Mouse (Mus musculus) gastrocnemius, adult 2 months (tissue): ENCODE measurements around the gene Gm13279. TPM values are rescaled to one million over a fixed set of nuclear protein-coding genes. Genes with fewer than 3 reads are reported as not detected.
A peak's percentile ranks its signal among the peaks of the same experiment; 100 is the strongest.
"Not testable (repeated sequence)": the region's sequence is repeated elsewhere in the genome, so short reads cannot be mapped to it uniquely, and the experiment has no call there.

Experiments
- DNase-seq: peaks from one replicate; pipeline ENCODE4 v3.0.0; 2022
- H3K27ac ChIP-seq: fragments of 200-600 bp; 2 replicates; pipeline ENCODE4 v1.8.1; 2022; ENCODE audit warnings: mild to moderate bottlenecking
- H3K4me3 ChIP-seq: fragments of 200-600 bp; 2 replicates; pipeline ENCODE4 v1.8.1; 2022; ENCODE audit warnings: mild to moderate bottlenecking, moderate library complexity
- CTCF ChIP-seq: fragments of 200-600 bp; IDR thresholded peaks from 2 replicates; pipeline ENCODE4 v1.8.1; 2022; ENCODE audit warnings: antibody characterized with exemption, mild to moderate bottlenecking, moderate library complexity
- intact Hi-C: fragments of 180-260 bp; cut with DNase I; formaldehyde crosslinking; loops from one replicate; pipeline ENCODE4 v1.15.1; 2025
- total RNA-seq, 2 experiments: library from RNA; stranded (reverse); gene quantifications; 2 replicates each; pipeline ENCODE4 v1.2.3; 2021

Gm13279 gene
- total RNA-seq, 2 experiments from 2014 or later: not detected

- DNase-seq: no peak
- TF ChIP-seq CTCF: peak; percentile 57
- intact Hi-C loops: no loop called here
- Histone ChIP-seq H3K4me3 (no peak overlapping the region), H3K27ac (no peak overlapping the region)
Observed at GRCm38 (mm10) chr4:88830523-88830922, 33.3 kb downstream of the Gm13279 start.

- DNase-seq, H3K4me3 ChIP-seq, intact Hi-C loops, H3K27ac ChIP-seq: not testable (repeated sequence)
Observed at GRCm38 (mm10) chr4:88835225-88835624, 38.0 kb downstream of the Gm13279 start, which contains the start of gene Ifna5. Ifna5 (plus strand) TSS chr4:88835525.

- Histone ChIP-seq H3K27ac (no peak overlapping the region), H3K4me3 (no peak overlapping the region)
- DNase-seq: no peak
- peak; percentile 57 for TF ChIP-seq CTCF
- intact Hi-C loops: no loop called here
Observed at GRCm38 (mm10) chr4:88838828-88839227, 41.6 kb downstream of the Gm13279 start.

GRCm38 (mm10) chr4:88840058-88840457 is 42.9 kb downstream of the Gm13279 start:
- no peak for DNase-seq
- Histone ChIP-seq H3K4me3 (no peak overlapping the region), H3K27ac (no peak overlapping the region)
- no peak for TF ChIP-seq CTCF
- intact Hi-C loops: no loop called here

- TF ChIP-seq CTCF: no peak
- no peak for DNase-seq
- intact Hi-C loops: no loop called here
- Histone ChIP-seq H3K27ac (no peak within 1 kb of the TSS), H3K4me3 (no peak within 1 kb of the TSS)
Observed at GRCm38 (mm10) chr4:88841438-88841911, 44.3 kb downstream of the Gm13279 start, which contains the start of gene Ifna4. Ifna4 (plus strand) TSS chr4:88841861.

- H3K27ac ChIP-seq: no peak overlapping the region
- intact Hi-C loops: no loop called here
- H3K4me3 ChIP-seq: no peak overlapping the region
- peak; percentile 11; the same call in 1 of the 2 replicates for TF ChIP-seq CTCF
- DNase-seq: no peak
Observed at GRCm38 (mm10) chr4:88845334-88845733, 48.1 kb downstream of the Gm13279 start.

Other genes starting within 250 kb of the Gm13279 start
- gene Ifna15, start 239.2 kb upstream of the Gm13279 start, total RNA-seq: not detected
- gene Ifna14, start 225.6 kb upstream of the Gm13279 start, total RNA-seq: not detected
- gene Ifna9, start 205.0 kb upstream of the Gm13279 start, total RNA-seq: not detected
- not detected for gene Ifna12, start 194.0 kb upstream of the Gm13279 start, total RNA-seq
- gene C87499, start 163.0 kb upstream of the Gm13279 start, total RNA-seq: not detected
- not detected for gene Ifna13, start 152.9 kb upstream of the Gm13279 start, total RNA-seq
- gene Ifna16, start 120.5 kb upstream of the Gm13279 start, total RNA-seq: not detected
- gene Ifna2, start 113.5 kb upstream of the Gm13279 start, total RNA-seq: not detected
- gene Ifnab, start 106.0 kb upstream of the Gm13279 start, total RNA-seq: not detected
- under 1 TPM; 0.22 to 0.48 TPM for gene Gm26566, start 75.6 kb upstream of the Gm13279 start, total RNA-seq
- gene Klhl9, start 74.9 kb upstream of the Gm13279 start, total RNA-seq: 10 to 100 TPM; 51.6 to 58.9 TPM
- gene Gm13271, start 42.5 kb upstream of the Gm13279 start, total RNA-seq: not detected
- gene Gm13283, start 37.3 kb upstream of the Gm13279 start, total RNA-seq: not detected
- not detected for gene Gm13290, start 23.6 kb upstream of the Gm13279 start, total RNA-seq
- not detected for gene Gm13289, start 20.5 kb upstream of the Gm13279 start, total RNA-seq
- gene Gm13272, start 17.5 kb upstream of the Gm13279 start, total RNA-seq: not detected
- not detected for gene Ifnz, start 15.3 kb upstream of the Gm13279 start, total RNA-seq
- gene Gm13276, start 11.7 kb upstream of the Gm13279 start, total RNA-seq: not detected
- gene Gm13277, start 8.8 kb upstream of the Gm13279 start, total RNA-seq: not detected
- not detected for gene Gm13278, start 5.8 kb upstream of the Gm13279 start, total RNA-seq
- gene Gm13275, start 2.9 kb upstream of the Gm13279 start, total RNA-seq: not detected
- gene Gm13285, start 2.3 kb downstream of the Gm13279 start, total RNA-seq: not detected
- gene Gm13287, start 5.9 kb downstream of the Gm13279 start, total RNA-seq: not detected
- gene Gm13288, start 8.1 kb downstream of the Gm13279 start, total RNA-seq: not detected
- not detected for gene Ifna7, start 18.8 kb downstream of the Gm13279 start, total RNA-seq
- gene Ifna11, start 22.6 kb downstream of the Gm13279 start, total RNA-seq: not detected
- gene Ifna6, start 30.0 kb downstream of the Gm13279 start, total RNA-seq: not detected
- not detected for gene Ifna5, start 38.1 kb downstream of the Gm13279 start, total RNA-seq
- not detected for gene Ifna4, start 44.5 kb downstream of the Gm13279 start, total RNA-seq
- gene Ifna1, start 52.7 kb downstream of the Gm13279 start, total RNA-seq: not detected
- not detected for gene Ifne, start 82.8 kb downstream of the Gm13279 start, total RNA-seq